19 mouse cellular contexts compared by ENCODE assay signal in genomic region chr4:55442098-55442497, GRCm38 (mm10).
DNase-seq lines count a peak whose midpoint lies in the region; ATAC-seq lines count a peak whose summit lies in the region.
"Had no signal": no experiment of that assay in that cellular context is flagged by ENCODE, and none has a peak within 500 bp of the region (broad histone marks: within the 10 kb centered on the region; RNA-seq: fewer than 3 reads in every experiment).

No protein-coding gene starts in this region.

- intact Hi-C loops in left cerebral cortex, postnatal 4 days (cut with DNase I): no loop called here

- ATAC-seq in CD4-positive, CD25-positive, alpha-beta regulatory T cell, adult 4 months: peak; percentile 68
- ATAC-seq in hindbrain, embryonic 12.5 days (ENCODE audit: low FRiP score): no peak
- ATAC-seq: midbrain, embryonic 16.5 days had no signal

- H3K9ac ChIP-seq in hindbrain, embryonic 12.5 days: no peak overlapping the region
- H3K9ac ChIP-seq: heart, embryonic 13.5 days; liver, embryonic 15.5 days had no signal

- no peaks in the 10 kb centered on the region for H3K4me1 ChIP-seq in hindbrain, embryonic 12.5 days
- H3K4me1 ChIP-seq: heart, embryonic 13.5 days; liver, embryonic 15.5 days had no signal

- H3K36me3 ChIP-seq in hindbrain, embryonic 12.5 days: no peaks in the 10 kb centered on the region
- H3K36me3 ChIP-seq: G1E; heart, embryonic 13.5 days; liver, embryonic 15.5 days had no signal

- H3K4me3 ChIP-seq in hindbrain, embryonic 12.5 days: no peak overlapping the region
- H3K4me3 ChIP-seq: heart, embryonic 13.5 days; liver, embryonic 15.5 days had no signal

- no peak overlapping the region for H3K27ac ChIP-seq in hindbrain, embryonic 12.5 days
- H3K27ac ChIP-seq: heart, embryonic 13.5 days; liver, embryonic 15.5 days had no signal

- no peaks in the 10 kb centered on the region for H3K9me3 ChIP-seq in hindbrain, embryonic 12.5 days (replicated peaks)
- H3K9me3 ChIP-seq: heart, embryonic 13.5 days; liver, embryonic 15.5 days had no signal

- H3K27me3 ChIP-seq in hindbrain, embryonic 12.5 days: no peaks in the 10 kb centered on the region
- H3K27me3 ChIP-seq: heart, embryonic 13.5 days; liver, embryonic 15.5 days had no signal

- H3K4me2 ChIP-seq in hindbrain, embryonic 12.5 days (replicated peaks): no peak overlapping the region
- H3K4me2 ChIP-seq: heart, embryonic 13.5 days; liver, embryonic 15.5 days had no signal

- DNase-seq in left cerebral cortex, adult 18-20 months (ENCODE audit: low spot score in 2 of 2): peak; percentile 29 to 35
- DNase-seq in left cerebral cortex, postnatal 4 days: no peak
- DNase-seq in left cerebral cortex, adult 9 months (ENCODE audit: low spot score in 2 of 2): peak; percentile 11 to 26
- peak; percentile 16 for DNase-seq in thymus, postnatal 25 days
- DNase-seq in embryo, embryonic 10.5 days (ENCODE audit: low spot score): no peak
- DNase-seq: adrenal gland, adult 2 months; B cell, adult 2 months; cerebellum, postnatal 14 days; gastrocnemius, postnatal 36 days; heart, postnatal 36 days; kidney, adult 8-10 months; kidney, postnatal 25 days; lung, postnatal 10 days had no signal

- WGBS in hindbrain, embryonic 12.5 days: 77% methylated on average over 13 of the region's 13 CpGs

Comparison
In these comparisons a context has a peak if more than half of its experiments do, and no peak if none do; other contexts are left out.
1. DNase-seq: peak in left cerebral cortex, adult 18-20 months (2 of 2), left cerebral cortex, adult 9 months (2 of 2) and thymus, postnatal 25 days (single experiment); none in left cerebral cortex, postnatal 4 days (single experiment) and embryo, embryonic 10.5 days (single experiment).